Mouse (Mus musculus) adrenal gland, postnatal 25 days (tissue): Measurements from ENCODE around the gene Polr1a. TPM values are rescaled to one million over a fixed set of nuclear protein-coding genes. Genes with fewer than 3 reads are reported as not detected.

Experiments used
- DNase-seq: peaks from one replicate; pipeline ENCODE4 v3.0.0; 2021; ENCODE audit warnings: mixed read lengths
- total RNA-seq: library from RNA; stranded (reverse); gene quantifications from 2 replicates; pipeline ENCODE4 v1.2.3, GENCODE M21; 2021

Polr1a gene
- total RNA-seq, 1 experiment from 2014 or later, result 75.1 TPM

DNA sequence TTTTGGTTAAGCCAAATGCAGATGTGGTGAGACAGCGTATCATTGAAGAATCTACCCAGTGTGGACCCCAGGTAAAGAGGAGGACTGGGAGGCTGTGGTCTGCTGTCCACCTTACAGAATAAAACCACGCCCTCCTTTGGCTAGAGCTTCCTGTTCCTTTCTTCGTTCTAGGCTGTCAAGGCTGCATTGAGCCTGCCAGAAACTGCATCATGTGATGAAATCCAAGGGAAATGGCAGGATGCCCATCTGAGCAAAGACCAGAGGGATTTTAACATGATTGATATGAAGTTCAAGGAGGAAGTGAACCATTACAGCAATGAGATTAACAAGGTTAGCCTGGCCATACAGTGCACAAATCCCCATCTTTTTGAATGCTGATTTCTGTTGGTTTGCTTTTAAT lies 41.7 kb downstream of the Polr1a start:
- DNase-seq, result peak; percentile 73

GRCm38 (mm10) chr6:71951192-71951591 lies 42.3 kb downstream of the Polr1a start:
- DNase-seq, result peak; percentile 18

- DNase-seq, result no peak
Observed at GRCm38 (mm10) chr6:71962119-71962518, 53.3 kb downstream of the Polr1a start.

DNA sequence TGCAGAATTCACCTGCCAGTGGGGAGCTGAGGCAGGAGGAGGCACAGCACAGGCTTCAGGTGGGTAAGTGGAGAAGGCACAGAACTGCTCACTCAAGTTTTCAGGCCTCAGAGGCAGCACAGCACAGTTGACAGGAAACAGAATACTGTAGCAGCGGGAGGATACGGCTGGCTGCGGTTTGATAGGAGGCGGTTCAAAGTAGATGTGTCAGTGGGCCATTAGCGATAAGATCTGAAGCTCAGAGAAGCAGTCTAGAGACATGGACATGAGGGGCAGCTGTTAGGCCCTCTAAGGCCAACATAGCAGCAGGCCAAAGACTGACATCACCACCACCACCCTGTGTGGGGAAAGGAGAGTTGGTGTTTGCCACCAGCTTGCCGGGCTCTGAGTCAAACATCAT lies 53.9 kb downstream of the Polr1a start:
- no peak for DNase-seq

DNA sequence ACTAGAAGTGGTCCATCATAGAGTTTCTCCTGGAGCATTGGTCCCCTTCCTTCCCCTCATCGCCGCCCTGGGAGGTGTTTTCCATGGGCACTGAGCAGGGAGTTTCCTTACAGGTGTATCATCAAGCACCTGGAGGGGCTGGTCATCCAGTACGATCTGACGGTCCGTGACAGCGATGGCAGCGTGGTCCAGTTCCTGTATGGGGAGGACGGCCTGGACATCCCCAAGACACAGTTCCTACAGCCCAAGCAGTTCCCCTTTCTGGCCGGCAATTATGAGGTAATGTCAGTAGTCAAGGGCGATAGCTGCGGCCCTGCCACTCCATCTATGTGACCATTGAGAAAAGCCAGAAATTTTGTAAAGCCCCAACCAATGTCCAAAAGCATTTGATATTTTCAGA lies 54.7 kb downstream of the Polr1a start:
- no peak for DNase-seq

DNA sequence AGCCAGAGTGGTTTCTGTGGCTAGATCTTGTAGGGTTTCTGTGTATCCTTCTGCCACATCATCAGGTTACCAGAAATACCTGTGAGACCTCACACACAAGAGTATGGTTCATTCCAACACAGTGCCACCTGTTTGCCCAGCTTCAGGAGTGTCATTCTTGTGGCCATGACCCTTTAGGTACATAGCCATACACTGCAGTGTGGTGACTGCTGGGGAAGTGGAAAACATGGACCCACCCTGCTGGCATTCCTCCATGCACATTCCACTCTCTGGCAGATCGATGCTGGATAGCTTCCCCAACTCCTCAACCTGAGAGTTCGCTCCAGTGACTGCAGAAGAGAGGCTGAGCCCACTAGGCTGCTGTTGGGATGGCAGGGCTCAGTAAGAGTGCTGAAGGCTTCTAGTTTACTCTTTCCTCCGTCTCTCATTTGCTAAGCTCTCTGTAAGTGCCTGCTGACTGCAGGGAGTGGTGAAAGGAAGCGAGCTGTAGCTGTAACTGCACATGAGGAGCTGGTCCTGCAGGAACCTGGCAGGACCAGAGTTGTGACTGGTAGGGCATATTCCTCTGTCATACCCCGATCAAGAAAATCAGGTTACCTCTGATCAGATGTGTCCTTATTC lies 57.9 kb downstream of the Polr1a start:
- DNase-seq, result no peak

GRCm38 (mm10) chr6:71967847-71968246 lies 59.0 kb downstream of the Polr1a start:
- DNase-seq, result no peak

DNA sequence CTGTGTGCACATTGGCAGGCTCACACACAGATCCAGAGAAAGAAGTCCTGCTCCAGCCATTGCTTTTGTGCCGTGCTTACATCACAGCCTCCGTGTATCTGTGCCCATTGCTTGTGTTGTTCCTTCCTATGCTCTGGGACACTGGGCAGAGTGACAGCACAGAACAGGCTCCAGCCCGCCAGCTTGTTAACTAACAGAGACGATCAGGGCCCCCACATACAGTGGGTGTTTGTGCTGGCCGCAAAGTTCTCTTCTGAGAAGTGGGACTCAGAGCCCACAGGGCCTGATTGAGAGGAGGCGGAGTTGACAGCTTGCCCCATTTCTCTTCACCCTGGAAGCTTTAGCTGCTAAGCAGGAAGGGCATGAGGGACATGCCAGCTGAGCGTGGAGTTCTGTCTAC lies 60.6 kb downstream of the Polr1a start:
- no peak for DNase-seq

DNA sequence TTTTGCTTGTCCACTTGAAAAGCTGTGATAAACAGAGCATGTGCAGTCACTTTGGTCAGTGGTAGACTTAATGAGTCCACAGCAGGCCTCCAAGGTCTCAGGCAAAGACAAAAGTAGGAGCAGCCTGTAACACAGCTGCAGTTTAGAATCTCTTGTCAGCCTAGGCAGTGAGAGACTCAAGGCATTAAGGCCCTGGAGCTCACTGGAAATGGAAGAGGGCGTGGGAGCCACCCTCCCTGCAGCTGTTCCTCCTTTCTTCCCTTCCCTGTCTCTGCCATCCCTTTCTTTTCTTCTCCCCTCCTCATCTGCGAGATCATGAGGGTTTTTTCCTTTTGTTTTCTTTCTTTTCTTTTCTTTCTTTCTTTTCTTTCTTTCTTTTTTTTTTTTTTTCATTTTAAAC lies 61.3 kb downstream of the Polr1a start:
- DNase-seq, result no peak

GRCm38 (mm10) chr6:71976592-71976991 lies 67.7 kb downstream of the Polr1a start:
- DNase-seq, result no peak

DNA sequence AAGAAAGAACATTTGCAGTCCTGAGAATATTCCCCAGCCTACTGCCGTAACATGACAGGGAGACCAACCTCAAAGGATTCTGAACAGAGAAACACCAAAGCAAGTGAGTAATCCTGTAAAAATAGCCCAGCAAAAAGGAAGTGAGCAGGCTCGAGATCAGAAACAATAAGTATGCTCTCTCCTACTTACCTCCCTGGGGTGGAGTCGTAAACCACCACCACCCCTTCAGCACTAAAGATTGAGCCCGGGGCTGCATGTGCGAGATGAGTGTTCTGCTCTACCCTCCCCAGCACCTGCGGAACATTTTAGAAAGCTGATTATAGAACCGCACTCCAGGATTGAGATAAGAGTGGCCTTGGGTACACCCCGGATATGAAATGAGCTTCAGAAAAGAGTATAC lies 71.3 kb downstream of the Polr1a start:
- DNase-seq, result no peak

- DNase-seq, result no peak
Observed at GRCm38 (mm10) chr6:71980587-71980986, 71.7 kb downstream of the Polr1a start.

DNA sequence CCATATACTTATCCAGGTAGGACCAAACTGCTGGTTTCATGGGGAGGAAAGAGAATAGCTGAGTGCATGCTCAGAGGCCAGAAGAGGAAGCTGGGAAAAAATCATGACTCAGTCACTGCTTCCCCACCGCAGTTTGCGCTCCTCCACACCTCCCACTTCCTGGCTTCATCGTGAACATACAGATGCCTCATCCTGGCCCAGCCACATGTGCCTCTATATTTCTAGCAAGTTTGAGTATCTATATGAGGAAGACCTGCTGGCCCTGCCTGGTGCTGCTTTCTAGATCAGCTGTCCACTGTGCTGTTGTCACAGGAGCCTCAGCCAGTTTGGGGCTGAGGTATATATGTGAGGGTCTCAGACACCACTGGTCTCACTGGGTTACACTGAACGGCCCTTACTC lies 72.6 kb downstream of the Polr1a start:
- DNase-seq, result no peak

DNA sequence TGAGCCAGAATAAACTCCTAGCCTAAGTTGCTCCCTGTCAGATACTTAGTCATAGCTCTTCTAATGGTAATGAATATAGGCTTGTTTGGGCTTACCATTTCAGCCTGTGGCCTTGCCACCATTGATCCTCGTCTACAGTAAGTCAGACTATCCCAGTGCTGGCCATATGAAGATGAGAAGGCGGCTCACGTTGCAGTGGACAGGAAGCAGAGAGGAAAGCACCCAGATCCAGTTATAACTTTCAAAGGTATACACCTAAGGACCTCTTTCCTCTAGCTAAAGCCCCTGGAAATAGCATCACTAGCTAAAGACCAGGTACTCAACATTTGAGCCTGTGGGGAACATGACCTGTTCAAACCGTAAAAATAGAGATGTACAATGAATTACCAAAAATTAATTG lies 77.1 kb downstream of the Polr1a start:
- DNase-seq, result no peak

- no peak for DNase-seq
Observed at GRCm38 (mm10) chr6:71987546-71988248, 78.8 kb downstream of the Polr1a start.

DNA sequence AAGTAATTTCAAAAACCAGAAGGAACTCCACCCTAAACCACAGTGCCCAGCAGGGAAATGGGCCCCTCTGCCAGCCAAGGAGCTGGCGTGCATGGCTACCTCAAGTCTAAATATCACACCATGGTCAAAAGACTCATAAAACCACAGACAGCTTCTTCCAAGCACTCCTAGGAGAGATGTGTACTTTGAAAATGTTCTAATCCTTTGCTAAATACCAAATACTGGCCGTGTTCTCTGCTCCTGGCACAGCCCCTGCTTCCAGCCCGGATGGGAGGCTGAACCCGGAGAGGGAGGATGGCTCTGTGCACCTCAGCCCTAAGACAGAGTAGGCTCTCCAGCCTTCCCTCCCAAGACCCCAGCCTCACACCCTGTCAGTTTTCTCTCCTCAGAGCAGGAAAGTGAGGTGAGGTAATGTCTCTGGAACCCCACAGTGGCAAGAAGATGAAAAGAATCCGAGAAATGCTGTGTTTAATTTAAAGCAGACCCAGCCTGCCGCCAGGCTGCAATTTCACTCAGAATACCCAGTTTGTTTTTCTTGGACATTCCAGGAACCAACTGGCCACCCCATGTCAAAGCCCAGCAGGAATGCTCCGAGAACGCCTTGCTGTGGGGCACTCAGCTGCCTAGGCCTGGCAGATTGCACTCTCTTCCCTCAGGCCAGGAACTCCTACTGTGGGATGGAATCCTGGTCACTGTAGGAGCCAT lies 80.9 kb downstream of the Polr1a start:
- DNase-seq, result no peak

DNA sequence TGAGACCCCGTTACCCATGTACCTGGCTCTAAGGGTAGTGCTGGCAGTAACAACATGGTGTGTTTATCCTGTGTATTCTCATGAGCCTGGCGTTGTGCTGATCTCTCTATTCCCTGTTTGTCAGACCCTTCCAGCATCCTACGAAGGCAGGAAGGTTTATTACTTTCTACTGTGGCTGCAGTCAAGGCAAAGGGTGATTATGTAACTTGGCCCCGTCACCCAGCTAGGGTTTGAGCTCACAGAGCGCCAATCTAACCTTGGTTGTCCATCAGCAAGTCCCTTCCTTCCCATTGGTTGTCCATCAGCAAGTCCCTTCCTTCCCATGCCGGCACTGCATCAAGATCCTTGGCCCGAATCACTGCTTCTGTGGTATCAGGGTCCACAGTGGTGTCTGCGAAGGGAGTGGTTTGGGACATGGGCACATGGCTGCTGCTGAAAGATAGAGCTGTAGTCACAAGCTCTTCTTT lies 81.6 kb downstream of the Polr1a start:
- peak; percentile 60 for DNase-seq

DNA sequence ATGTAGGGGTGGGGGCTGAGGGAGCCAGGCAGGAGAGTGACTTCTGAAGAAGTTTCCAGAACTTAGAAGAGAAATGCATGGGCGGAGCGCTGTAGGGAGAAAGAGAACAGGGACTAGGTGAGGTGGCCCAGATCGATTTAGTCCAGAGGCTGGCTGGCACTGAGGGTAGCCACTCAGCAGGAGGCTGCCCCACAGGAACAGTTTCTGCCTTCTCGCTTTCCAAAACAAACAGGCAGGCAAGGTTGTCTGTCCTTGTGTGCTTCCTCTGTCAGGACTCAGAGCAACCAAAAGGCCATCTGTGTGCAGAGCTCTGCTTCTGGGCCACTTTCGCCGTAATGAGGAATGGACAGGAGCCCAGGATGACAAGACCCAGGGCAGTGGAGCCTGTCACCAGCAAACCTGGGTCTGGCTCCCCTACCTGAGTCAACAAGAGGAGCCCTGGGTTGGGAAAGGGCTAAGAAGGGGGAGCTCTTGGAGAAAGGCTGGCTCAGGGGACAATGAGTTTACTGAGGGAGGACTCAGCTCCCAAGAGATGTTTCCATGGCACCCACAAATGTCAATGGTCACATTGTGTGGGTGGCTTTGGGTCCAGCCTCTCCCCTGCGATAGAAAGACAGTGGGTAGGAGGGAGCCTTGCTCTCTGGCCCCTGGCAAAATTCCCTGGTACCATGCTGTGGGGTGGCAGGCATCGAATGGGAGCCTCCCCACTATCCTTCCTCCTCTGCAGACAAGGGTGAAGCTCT lies 82.5 kb downstream of the Polr1a start:
- peak; percentile 41 for DNase-seq

DNA sequence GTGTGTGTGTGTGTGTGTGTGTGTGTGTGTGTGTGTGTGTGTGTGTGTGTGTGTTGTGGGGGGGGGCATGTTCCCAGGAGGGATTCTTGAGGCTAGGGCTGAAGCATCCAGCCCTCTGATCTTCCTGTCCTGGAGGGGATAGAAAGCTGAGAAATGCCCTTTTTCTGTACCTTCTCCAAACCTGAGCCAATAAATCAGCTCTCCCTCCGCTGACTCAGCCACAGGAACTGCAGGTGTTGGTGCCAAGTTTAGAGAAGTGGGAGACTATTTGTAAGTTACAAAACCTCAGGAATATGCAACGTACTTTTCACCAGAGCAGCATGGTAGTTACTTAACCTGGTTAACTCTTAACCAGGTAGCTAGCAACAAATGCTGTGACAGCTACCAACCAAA lies 83.1 kb downstream of the Polr1a start:
- no peak for DNase-seq

GRCm38 (mm10) chr6:71994004-71994403 lies 85.2 kb downstream of the Polr1a start:
- no peak for DNase-seq

DNA sequence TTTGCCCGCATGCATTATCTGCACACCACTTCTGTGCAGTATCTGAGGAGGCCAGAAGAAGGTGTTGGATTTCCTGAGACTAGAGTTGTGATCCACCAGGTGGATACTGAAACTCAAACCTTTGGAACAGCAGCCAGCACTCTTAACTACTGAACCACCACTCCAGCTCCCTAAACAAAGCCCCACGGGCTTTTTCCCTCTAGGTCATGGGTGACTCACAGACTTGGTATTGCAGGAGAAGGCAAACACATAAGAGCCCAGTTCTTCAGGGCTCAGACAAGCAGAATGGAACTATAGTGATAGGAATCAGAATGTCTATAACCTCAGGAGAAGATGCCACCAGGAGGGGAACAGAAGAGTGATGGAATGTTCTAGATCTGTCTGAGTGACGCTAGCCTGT lies 86.2 kb downstream of the Polr1a start:
- DNase-seq, result no peak

- DNase-seq, result no peak
Observed at GRCm38 (mm10) chr6:71997215-71997614, 88.4 kb downstream of the Polr1a start.
